Mouse (Mus musculus): ENCODE results near the gene Ncdn. TPM values are rescaled to one million over a fixed set of nuclear protein-coding genes. Genes with fewer than 3 reads are reported as not detected.

The Ncdn gene
- polyA plus RNA-seq, 1 experiment = 25.8 TPM

DNA sequence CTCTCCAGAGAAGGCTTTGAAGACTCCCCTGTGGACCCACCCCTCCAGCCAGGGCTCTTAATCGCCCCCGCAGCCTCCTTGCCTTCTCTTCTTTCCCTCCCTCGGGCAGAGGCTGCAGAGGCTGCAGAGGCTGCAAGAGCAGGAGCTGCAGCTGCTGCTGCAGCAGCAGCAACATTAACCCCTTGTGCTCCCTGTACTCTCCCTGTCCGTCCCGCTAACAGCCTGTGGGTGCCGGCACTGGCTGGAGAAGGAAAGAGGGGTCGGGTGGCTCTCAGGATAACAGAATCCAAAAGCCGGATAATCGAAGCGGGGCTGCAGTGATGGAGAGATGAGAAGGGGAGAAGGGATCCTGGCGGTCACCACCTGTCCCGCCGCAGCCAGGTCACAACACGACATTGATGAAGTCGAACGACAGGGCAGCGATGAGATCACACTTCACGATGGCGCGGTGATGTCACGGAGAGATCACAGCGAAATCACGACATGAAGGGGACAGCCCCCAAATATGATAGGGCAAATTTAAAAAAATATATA, 563 bp downstream of the Ncdn start:
- peak overlapping the region; percentile 47 for H3ac ChIP-seq (ENCODE audit: control insufficient read depth, insufficient read length)
- peaks cover 4% of the 10 kb centered on the region for H3K79me2 ChIP-seq (ENCODE audit: control insufficient read depth, insufficient read depth)
- peak in 1 of 3 experiments; percentile 11 for TF ChIP-seq MYOG (IDR thresholded peaks at IDR 0.05; ENCODE audit: control insufficient read depth in 1 of 3, insufficient read depth in 1 of 3, insufficient read length in 2 of 3, low read depth in 2 of 3)
- TF ChIP-seq USF1 (IDR thresholded peaks at IDR 0.05; ENCODE audit: low read depth) = no peak
- peak in 1 of 3 experiments; percentile 2 for TF ChIP-seq MYOD1 (IDR thresholded peaks at IDR 0.05; ENCODE audit: control insufficient read depth in 1 of 3, insufficient read length in 2 of 3, low read depth in 2 of 3)
- H3K27me3 ChIP-seq (ENCODE audit: control insufficient read depth, insufficient read depth, insufficient read length) = no peaks in the 10 kb centered on the region
- peak overlapping the region; percentile 71 for H3K4me2 ChIP-seq (ENCODE audit: low read depth)
- H3K36me3 ChIP-seq (ENCODE audit: control insufficient read depth, insufficient read depth) = peaks cover 1% of the 10 kb centered on the region
- peak overlapping the region; percentile 81 for H3K4me3 ChIP-seq

- no peak for TF ChIP-seq CEBPB (IDR thresholded peaks at IDR 0.05; ENCODE audit: insufficient read depth, poor library complexity, severe bottlenecking)
- no peak for TF ChIP-seq POLR2A (IDR thresholded peaks at IDR 0.05; ENCODE audit: insufficient read length, low read depth)
- no peak for TF ChIP-seq SRF (IDR thresholded peaks at IDR 0.05; ENCODE audit: control insufficient read depth, insufficient read length, low read depth)
- no peak for TF ChIP-seq TCF12 (IDR thresholded peaks at IDR 0.05; ENCODE audit: insufficient read depth, poor library complexity, severe bottlenecking)
- TF ChIP-seq MAX (IDR thresholded peaks at IDR 0.05; ENCODE audit: low read depth) = no peak
- no peak for TF ChIP-seq MYOD1 (IDR thresholded peaks at IDR 0.05; ENCODE audit: control insufficient read depth in 1 of 3, insufficient read length in 2 of 3, low read depth in 2 of 3)
- no peak for TF ChIP-seq MYOG (IDR thresholded peaks at IDR 0.05; ENCODE audit: control insufficient read depth in 1 of 3, insufficient read depth in 1 of 3, insufficient read length in 2 of 3, low read depth in 2 of 3)
- TF ChIP-seq REST (IDR thresholded peaks at IDR 0.05; ENCODE audit: insufficient read depth, insufficient read length) = no peak
- TF ChIP-seq POLR2AphosphoS2 (IDR thresholded peaks at IDR 0.05; ENCODE audit: insufficient read length, low read depth) = no peak
- TF ChIP-seq USF1 (IDR thresholded peaks at IDR 0.05; ENCODE audit: low read depth) = no peak
- no peak for TF ChIP-seq E2F4 (IDR thresholded peaks at IDR 0.05; ENCODE audit: insufficient read depth)
- TF ChIP-seq TCF3 (IDR thresholded peaks at IDR 0.05; ENCODE audit: insufficient read length, low read depth) = no peak
- Histone ChIP-seq H3K4me3 (peak overlapping the region; percentile 81), H3K79me2 (ENCODE audit: control insufficient read depth, insufficient read depth) (peaks cover 4% of the 10 kb centered on the region), H3K36me3 (ENCODE audit: control insufficient read depth, insufficient read depth) (no peaks in the 10 kb centered on the region), H3K27me3 (ENCODE audit: control insufficient read depth, insufficient read depth, insufficient read length) (no peaks in the 10 kb centered on the region), H3K4me2 (ENCODE audit: low read depth) (peak overlapping the region; percentile 71), H3ac (ENCODE audit: control insufficient read depth, insufficient read length) (peak overlapping the region; percentile 47)
Observed at GRCm38 (mm10) chr4:126752024-126752607, 1.1 kb downstream of the Ncdn start.

- H3K36me3 ChIP-seq (ENCODE audit: control insufficient read depth, insufficient read depth) = no peaks in the 10 kb centered on the region
- H3K79me2 ChIP-seq (ENCODE audit: control insufficient read depth, insufficient read depth) = peaks cover 4% of the 10 kb centered on the region
- H3K27me3 ChIP-seq (ENCODE audit: control insufficient read depth, insufficient read depth, insufficient read length) = no peaks in the 10 kb centered on the region
- H3K4me2 ChIP-seq (ENCODE audit: low read depth) = peak overlapping the region; percentile 55
- no peak for TF ChIP-seq TCF3 (IDR thresholded peaks at IDR 0.05; ENCODE audit: insufficient read length, low read depth)
- no peak for TF ChIP-seq E2F4 (IDR thresholded peaks at IDR 0.05; ENCODE audit: insufficient read depth)
- no peak for TF ChIP-seq POLR2AphosphoS2 (IDR thresholded peaks at IDR 0.05; ENCODE audit: insufficient read length, low read depth)
- no peak for TF ChIP-seq MYOG (IDR thresholded peaks at IDR 0.05; ENCODE audit: control insufficient read depth in 1 of 3, insufficient read depth in 1 of 3, insufficient read length in 2 of 3, low read depth in 2 of 3)
- no peak for TF ChIP-seq MYOD1 (IDR thresholded peaks at IDR 0.05; ENCODE audit: control insufficient read depth in 1 of 3, insufficient read length in 2 of 3, low read depth in 2 of 3)
- TF ChIP-seq REST (IDR thresholded peaks at IDR 0.05; ENCODE audit: insufficient read depth, insufficient read length) = no peak
- no peak for TF ChIP-seq TCF12 (IDR thresholded peaks at IDR 0.05; ENCODE audit: insufficient read depth, poor library complexity, severe bottlenecking)
- TF ChIP-seq POLR2A (IDR thresholded peaks at IDR 0.05; ENCODE audit: insufficient read length, low read depth) = no peak
- no peak for TF ChIP-seq USF1 (IDR thresholded peaks at IDR 0.05; ENCODE audit: low read depth)
- no peak for TF ChIP-seq MAX (IDR thresholded peaks at IDR 0.05; ENCODE audit: low read depth)
- TF ChIP-seq SRF (IDR thresholded peaks at IDR 0.05; ENCODE audit: control insufficient read depth, insufficient read length, low read depth) = no peak
- no peak for TF ChIP-seq CEBPB (IDR thresholded peaks at IDR 0.05; ENCODE audit: insufficient read depth, poor library complexity, severe bottlenecking)
- no peak overlapping the region for H3ac ChIP-seq (ENCODE audit: control insufficient read depth, insufficient read length)
- H3K4me3 ChIP-seq = peak overlapping the region; percentile 81
Observed at GRCm38 (mm10) chr4:126751556-126752023, 1.6 kb downstream of the Ncdn start.

DNA sequence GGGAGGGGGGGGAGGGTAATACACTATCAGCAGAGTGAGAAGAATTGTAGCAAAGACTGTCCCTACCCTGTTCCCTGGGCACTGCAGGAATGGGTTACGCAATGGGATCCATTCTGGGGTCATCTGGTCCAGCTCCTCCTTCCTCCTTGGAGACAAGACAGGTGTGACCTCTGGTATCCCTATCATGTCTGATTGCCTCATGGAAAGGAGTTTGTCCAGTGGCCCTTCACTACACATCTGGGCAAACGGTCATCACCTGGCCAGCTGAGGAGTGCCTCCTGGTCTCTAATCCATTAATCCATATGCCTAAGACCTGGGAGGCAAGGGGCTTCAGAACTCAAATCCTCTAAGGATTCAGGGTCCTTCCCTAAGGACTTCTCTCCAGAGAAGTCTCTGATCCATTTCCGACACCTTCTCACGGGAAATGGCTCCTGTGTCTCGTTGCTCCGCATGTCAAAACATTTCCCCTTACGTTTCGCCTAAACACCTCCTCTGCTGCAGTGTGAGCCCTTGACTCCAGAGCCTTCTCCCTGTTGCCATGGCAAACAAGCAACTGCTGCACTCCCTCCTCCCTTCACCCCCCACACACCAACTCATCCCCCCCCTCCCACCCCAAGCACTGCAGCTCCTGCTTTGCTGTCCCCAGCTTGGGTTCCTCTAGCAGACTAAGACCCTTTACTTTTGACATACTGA, 2.2 kb downstream of the Ncdn start:
- TF ChIP-seq POLR2AphosphoS2 (IDR thresholded peaks at IDR 0.05; ENCODE audit: insufficient read length, low read depth) = no peak
- no peak for TF ChIP-seq SRF (IDR thresholded peaks at IDR 0.05; ENCODE audit: control insufficient read depth, insufficient read length, low read depth)
- TF ChIP-seq MAX (IDR thresholded peaks at IDR 0.05; ENCODE audit: low read depth) = no peak
- TF ChIP-seq TCF12 (IDR thresholded peaks at IDR 0.05; ENCODE audit: insufficient read depth, poor library complexity, severe bottlenecking) = no peak
- no peak for TF ChIP-seq USF1 (IDR thresholded peaks at IDR 0.05; ENCODE audit: low read depth)
- TF ChIP-seq E2F4 (IDR thresholded peaks at IDR 0.05; ENCODE audit: insufficient read depth) = no peak
- TF ChIP-seq TCF3 (IDR thresholded peaks at IDR 0.05; ENCODE audit: insufficient read length, low read depth) = no peak
- no peak for TF ChIP-seq POLR2A (IDR thresholded peaks at IDR 0.05; ENCODE audit: insufficient read length, low read depth)
- no peaks in the 10 kb centered on the region for H3K27me3 ChIP-seq (ENCODE audit: control insufficient read depth, insufficient read depth, insufficient read length)
- H3K36me3 ChIP-seq (ENCODE audit: control insufficient read depth, insufficient read depth) = no peaks in the 10 kb centered on the region
- H3K79me2 ChIP-seq (ENCODE audit: control insufficient read depth, insufficient read depth) = peaks cover 4% of the 10 kb centered on the region
- H3ac ChIP-seq (ENCODE audit: control insufficient read depth, insufficient read length) = no peak overlapping the region
- H3K4me2 ChIP-seq (ENCODE audit: low read depth) = no peak overlapping the region
- no peak overlapping the region for H3K4me3 ChIP-seq
